Mouse (Mus musculus): ENCODE measurements at regions not wholly inside any gene's neighbourhood (a gene's known extent, or its start where the extent isn't known, plus 50 kb on each side); places are given as distances from the start of the nearest gene placed in this dataset.

DNA sequence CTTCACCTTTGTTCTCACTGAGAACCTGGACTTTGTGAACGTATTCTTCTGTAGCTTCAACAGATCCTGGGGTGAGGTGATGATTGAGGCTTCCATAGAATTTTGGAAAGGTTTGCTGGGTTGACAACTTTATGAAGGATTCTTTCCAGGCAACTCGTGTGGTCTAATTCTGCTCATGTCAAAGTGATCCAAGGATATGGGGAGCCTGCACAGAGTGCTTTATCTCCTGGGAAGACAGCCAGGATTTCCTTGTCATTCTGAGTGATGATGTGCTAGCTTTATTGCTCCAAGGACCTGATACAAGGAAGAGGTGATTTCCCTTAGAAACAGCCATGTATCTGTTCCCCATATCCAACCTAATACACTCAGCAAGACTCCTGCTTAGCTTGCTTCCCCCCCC lies 63.0 kb upstream of the Kif16b start:
- no peak for TF ChIP-seq CTCF (IDR thresholded peaks at IDR 0.05; ENCODE audit: low read depth)
- no peak for TF ChIP-seq EP300 (optimal IDR thresholded peaks at IDR 0.05)

All from stomach, postnatal 0 days (tissue).